Comparison of ENCODE assay signal across 28 mouse cellular contexts in genomic region chr9:76559240-76559639, GRCm38 (mm10). TPM values are rescaled to one million over a fixed set of nuclear protein-coding genes. Genes with fewer than 3 reads are reported as not detected.
DNase-seq lines count a peak whose midpoint lies in the region; ATAC-seq and TF ChIP-seq lines count a peak whose summit lies in the region.
"Had no signal": no experiment of that assay in that cellular context is flagged by ENCODE, and none has a peak within 500 bp of the region (broad histone marks: within the 10 kb centered on the region; RNA-seq: fewer than 3 reads in every experiment).

No protein-coding gene starts in this region.

- H3K4me1 ChIP-seq in intestine, embryonic 16.5 days (ENCODE audit: control insufficient read depth, insufficient read depth, low read length) = peaks cover 6% of the 10 kb centered on the region; the same call in 1 of the 2 replicates
- H3K4me1 ChIP-seq in liver, embryonic 13.5 days (replicated peaks) = peaks cover 18% of the 10 kb centered on the region
- no peaks in the 10 kb centered on the region for H3K4me1 ChIP-seq in forebrain, postnatal 0 days (ENCODE audit: insufficient read depth)
- no peaks in the 10 kb centered on the region for H3K4me1 ChIP-seq in hindbrain, postnatal 0 days (ENCODE audit: insufficient read depth, low read length)
- H3K4me1 ChIP-seq: forebrain, embryonic 12.5 days; hindbrain, embryonic 10.5 days; midbrain, embryonic 10.5 days; midbrain, embryonic 15.5 days had no signal

- TF ChIP-seq CTCF in forebrain, postnatal 0 days (IDR thresholded peaks at IDR 0.05; ENCODE audit: low read depth) = no peak
- no peak for TF ChIP-seq CTCF in hindbrain, postnatal 0 days (IDR thresholded peaks at IDR 0.05; ENCODE audit: low read depth)

- H3K27me3 ChIP-seq in intestine, embryonic 16.5 days (replicated peaks; ENCODE audit: control insufficient read depth, insufficient read depth, low read length) = no peaks in the 10 kb centered on the region
- H3K27me3 ChIP-seq in liver, embryonic 13.5 days = no peaks in the 10 kb centered on the region
- H3K27me3 ChIP-seq in forebrain, postnatal 0 days (ENCODE audit: insufficient read depth, low read length) = no peaks in the 10 kb centered on the region
- no peaks in the 10 kb centered on the region for H3K27me3 ChIP-seq in hindbrain, postnatal 0 days (ENCODE audit: insufficient read depth, low read length)
- H3K27me3 ChIP-seq: forebrain, embryonic 12.5 days; hindbrain, embryonic 15.5 days; midbrain, embryonic 15.5 days had no signal

- H3K4me3 ChIP-seq in intestine, embryonic 16.5 days (ENCODE audit: low read length) = no peak overlapping the region
- no peak overlapping the region for H3K4me3 ChIP-seq in liver, embryonic 13.5 days (replicated peaks)
- H3K4me3 ChIP-seq in forebrain, postnatal 0 days (ENCODE audit: low read depth, low read length) = no peak overlapping the region
- no peak overlapping the region for H3K4me3 ChIP-seq in hindbrain, postnatal 0 days (ENCODE audit: low read length)
- H3K4me3 ChIP-seq: erythroblast, embryonic 14.5 days; forebrain, embryonic 12.5 days; hindbrain, embryonic 10.5 days; hindbrain, embryonic 15.5 days; midbrain, embryonic 10.5 days; midbrain, embryonic 15.5 days had no signal

- peak; percentile 23 for DNase-seq in c-Kit-positive CD71-positive TER-119-positive erythroid progenitor cells, embryonic 14.5 days (ENCODE audit: low spot score)
- no peak for DNase-seq in liver, embryonic 13.5 days
- DNase-seq in forebrain, postnatal 0 days = no peak
- no peak for DNase-seq in hindbrain, postnatal 0 days (ENCODE audit: low spot score)
- no peak for DNase-seq in kidney, adult 11 months
- DNase-seq: adrenal gland, adult 2 months; adrenal gland, postnatal 36 days; cerebellum, adult 9-11 months; heart, postnatal 14 days; kidney, postnatal 25 days; lung, postnatal 4 days; spleen, adult 18-20 months; thymus, adult 18-20 months; thymus, postnatal 25 days had no signal

- H3K9me3 ChIP-seq in intestine, embryonic 16.5 days (ENCODE audit: control insufficient read depth, low read length) = no peaks in the 10 kb centered on the region
- H3K9me3 ChIP-seq in liver, embryonic 13.5 days (replicated peaks) = no peaks in the 10 kb centered on the region
- no peaks in the 10 kb centered on the region for H3K9me3 ChIP-seq in forebrain, postnatal 0 days (ENCODE audit: low read length)
- H3K9me3 ChIP-seq in hindbrain, postnatal 0 days (ENCODE audit: low read length) = no peaks in the 10 kb centered on the region
- H3K9me3 ChIP-seq: forebrain, embryonic 12.5 days; hindbrain, embryonic 10.5 days; hindbrain, embryonic 15.5 days; midbrain, embryonic 10.5 days; midbrain, embryonic 15.5 days had no signal

- peak; percentile 55; the same call in 1 of the 2 replicates for ATAC-seq in intestine, embryonic 16.5 days
- ATAC-seq in liver, embryonic 13.5 days (ENCODE audit: low read depth) = peak; percentile 98
- ATAC-seq in megakaryocyte progenitor cell, adult 5-6 weeks (replicated peaks; ENCODE audit: poor library complexity) = peak; percentile 91
- ATAC-seq in forebrain, postnatal 0 days = no peak
- no peak for ATAC-seq in hindbrain, postnatal 0 days
- ATAC-seq: activated CD4-positive, CD25-positive, alpha-beta regulatory T cell, adult 4 months; CD4-positive, CD25-positive, alpha-beta regulatory T cell, adult 4 months; midbrain, embryonic 15.5 days had no signal

- no peaks in the 10 kb centered on the region for H3K36me3 ChIP-seq in intestine, embryonic 16.5 days (ENCODE audit: control insufficient read depth, insufficient read depth, low read length)
- no peaks in the 10 kb centered on the region for H3K36me3 ChIP-seq in liver, embryonic 13.5 days
- H3K36me3 ChIP-seq in forebrain, postnatal 0 days (ENCODE audit: insufficient read depth) = no peaks in the 10 kb centered on the region
- no peaks in the 10 kb centered on the region for H3K36me3 ChIP-seq in hindbrain, postnatal 0 days (ENCODE audit: insufficient read depth, low read length)
- H3K36me3 ChIP-seq: forebrain, embryonic 12.5 days; hindbrain, embryonic 10.5 days; hindbrain, embryonic 15.5 days; midbrain, embryonic 10.5 days; midbrain, embryonic 15.5 days had no signal

- 87% methylated on average over 2 of the region's 2 CpGs for WGBS in intestine, embryonic 16.5 days
- 25% methylated on average over 2 of the region's 2 CpGs for WGBS in liver, embryonic 13.5 days (ENCODE audit: insufficient replicate concordance)
- WGBS in forebrain, postnatal 0 days = 88% methylated on average over 2 of the region's 2 CpGs
- WGBS in hindbrain, postnatal 0 days = 94% methylated on average over 2 of the region's 2 CpGs

- H3K27ac ChIP-seq in intestine, embryonic 16.5 days (ENCODE audit: low read length) = no peak overlapping the region
- no peak overlapping the region for H3K27ac ChIP-seq in liver, embryonic 13.5 days
- no peak overlapping the region for H3K27ac ChIP-seq in forebrain, postnatal 0 days (ENCODE audit: low read depth, low read length)
- no peak overlapping the region for H3K27ac ChIP-seq in hindbrain, postnatal 0 days
- H3K27ac ChIP-seq: forebrain, embryonic 12.5 days; hindbrain, embryonic 10.5 days; hindbrain, embryonic 15.5 days; midbrain, embryonic 10.5 days; midbrain, embryonic 15.5 days had no signal

- no peak overlapping the region for H3K9ac ChIP-seq in intestine, embryonic 16.5 days (ENCODE audit: low read depth, low read length)
- no peak overlapping the region for H3K9ac ChIP-seq in liver, embryonic 13.5 days
- no peak overlapping the region for H3K9ac ChIP-seq in forebrain, postnatal 0 days
- no peak overlapping the region for H3K9ac ChIP-seq in hindbrain, postnatal 0 days (replicated peaks; ENCODE audit: low read length)
- H3K9ac ChIP-seq: forebrain, embryonic 12.5 days; hindbrain, embryonic 15.5 days; midbrain, embryonic 15.5 days had no signal

- H3K4me2 ChIP-seq in intestine, embryonic 16.5 days (ENCODE audit: low read depth, low read length) = no peak overlapping the region
- H3K4me2 ChIP-seq in liver, embryonic 13.5 days = peak overlapping the region; percentile 13; the same call in 1 of the 2 replicates
- H3K4me2 ChIP-seq in forebrain, postnatal 0 days (ENCODE audit: low read depth) = no peak overlapping the region
- no peak overlapping the region for H3K4me2 ChIP-seq in hindbrain, postnatal 0 days (ENCODE audit: low read depth, low read length)
- H3K4me2 ChIP-seq: forebrain, embryonic 12.5 days; hindbrain, embryonic 15.5 days; midbrain, embryonic 15.5 days had no signal

RNA-seq across cellular contexts. Expression of gene Fam83b, which starts 7.7 kb away (rescaled TPM):
- 11.2 and 13.1 TPM in 2 replicates for polyA plus RNA-seq in intestine, embryonic 16.5 days (2015; fragmentation: Nextera tagmentation; extraction: Ambion mirVana)
- 0.03 and 0.06 TPM in 2 replicates for polyA plus RNA-seq in liver, embryonic 13.5 days (2015; fragmentation: Nextera tagmentation; extraction: Ambion mirVana)
- not detected in 2 replicates for total RNA-seq in megakaryocyte progenitor cell, adult 5-6 weeks (2015)
- total RNA-seq in megakaryocyte progenitor cell, adult 5-6 weeks (2017) = not detected in 2 replicates
- 0.08 and 0.10 TPM in 2 replicates for total RNA-seq in forebrain, postnatal 0 days (2014; rRNA removed)
- 0.04 and 0.18 TPM in 2 replicates for polyA plus RNA-seq in forebrain, postnatal 0 days (2015; fragmentation: Nextera tagmentation; extraction: Ambion mirVana)
- 0.36 TPM in 1 of 2 replicates, not detected in the other for total RNA-seq in hindbrain, postnatal 0 days (2014; rRNA removed)
- polyA plus RNA-seq in hindbrain, postnatal 0 days (2015; fragmentation: Nextera tagmentation; extraction: Ambion mirVana) = 0.09 and 0.18 TPM in 2 replicates
- total RNA-seq: gastrocnemius, adult 18-20 months; gastrocnemius, postnatal 4 days; neutrophil, adult 5-6 weeks had no signal
- polyA plus RNA-seq: activated CD4-positive, CD25-positive, alpha-beta regulatory T cell, adult 4 months; adrenal gland, adult 2 months; CD4-positive, CD25-positive, alpha-beta regulatory T cell, adult 4 months; erythroblast, embryonic 14.5 days; liver, adult 2 months had no signal

Comparison
In these comparisons a context has a peak if more than half of its experiments do, and no peak if none do; other contexts are left out.
1. ATAC-seq: peak in intestine, embryonic 16.5 days (single experiment), liver, embryonic 13.5 days (single experiment) and megakaryocyte progenitor cell, adult 5-6 weeks (single experiment); none in forebrain, postnatal 0 days (single experiment) and hindbrain, postnatal 0 days (single experiment).
2. RNA of gene Fam83b, which starts 7.7 kb away (polyA plus RNA-seq): 11.2 to 13.1 TPM in intestine, embryonic 16.5 days; 0.04 to 0.18 TPM in forebrain, postnatal 0 days, 0.09 to 0.18 TPM in hindbrain, postnatal 0 days and 0.03 to 0.06 TPM in liver, embryonic 13.5 days; every median in the first group is over 10 times any median in the second.